Mouse (Mus musculus): ENCODE measurements around the gene Folr1.

GRCm38 (mm10) chr7:101863415-101863814 lies 7.2 kb downstream of the Folr1 start, which contains the start of gene Anapc15:
- TF ChIP-seq GATA1 (IDR thresholded peaks at IDR 0.05; ENCODE audit: low read length): no peak
- TF ChIP-seq TAL1 (IDR thresholded peaks at IDR 0.05; ENCODE audit: low read length): no peak
